Mouse (Mus musculus): Measurements from ENCODE around the gene Tox2. TPM values are rescaled to one million over a fixed set of nuclear protein-coding genes. Genes with fewer than 3 reads are reported as not detected.

The Tox2 gene
- polyA plus RNA-seq, 1 experiment from 2014 or later, result 2.0 TPM

DNA sequence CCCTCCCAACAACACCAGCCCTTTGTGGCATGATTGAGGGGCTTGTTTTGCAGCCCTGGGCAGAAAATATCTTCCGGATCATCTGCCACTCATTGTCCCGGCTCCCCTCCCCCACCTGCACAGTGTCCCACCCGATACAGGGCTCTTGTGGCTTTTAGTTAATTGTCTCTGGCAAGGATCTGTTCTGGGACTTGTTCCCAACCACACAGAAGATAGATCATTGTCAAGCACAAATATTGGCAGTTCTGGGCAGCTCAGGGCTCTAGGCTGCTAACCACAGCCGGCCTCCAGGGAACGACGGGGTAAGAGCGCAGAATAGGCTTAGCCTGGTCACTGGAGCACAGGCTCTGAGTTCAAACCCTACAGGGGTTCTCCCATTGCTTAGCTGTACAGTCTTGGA is 33.1 kb downstream of the Tox2 start:
- DNase-seq (ENCODE audit: low spot score), result no peak
- ATAC-seq (replicated peaks; ENCODE audit: low FRiP score), result no peak
- no peaks in the 10 kb centered on the region for H3K36me3 ChIP-seq (ENCODE audit: control insufficient read depth, insufficient read depth, low read length)
- H3K4me2 ChIP-seq, result no peak overlapping the region
- no peak overlapping the region for H3K4me3 ChIP-seq (ENCODE audit: low read depth, low read length)
- H3K9ac ChIP-seq (ENCODE audit: low read depth, low read length), result no peak overlapping the region
- peaks cover 21% of the 10 kb centered on the region for H3K27me3 ChIP-seq (replicated peaks; ENCODE audit: control insufficient read depth, insufficient read depth, low read length)
- H3K9me3 ChIP-seq (ENCODE audit: control insufficient read depth, low read length), result no peaks in the 10 kb centered on the region
- 35% methylated on average over 7 of the region's 7 CpGs for WGBS
- peaks cover 2% of the 10 kb centered on the region; the same call in 1 of the 2 replicates for H3K4me1 ChIP-seq (replicated peaks; ENCODE audit: control insufficient read depth, insufficient read depth, low read length)
- no peak overlapping the region for H3K27ac ChIP-seq (ENCODE audit: low read depth, low read length)

DNA sequence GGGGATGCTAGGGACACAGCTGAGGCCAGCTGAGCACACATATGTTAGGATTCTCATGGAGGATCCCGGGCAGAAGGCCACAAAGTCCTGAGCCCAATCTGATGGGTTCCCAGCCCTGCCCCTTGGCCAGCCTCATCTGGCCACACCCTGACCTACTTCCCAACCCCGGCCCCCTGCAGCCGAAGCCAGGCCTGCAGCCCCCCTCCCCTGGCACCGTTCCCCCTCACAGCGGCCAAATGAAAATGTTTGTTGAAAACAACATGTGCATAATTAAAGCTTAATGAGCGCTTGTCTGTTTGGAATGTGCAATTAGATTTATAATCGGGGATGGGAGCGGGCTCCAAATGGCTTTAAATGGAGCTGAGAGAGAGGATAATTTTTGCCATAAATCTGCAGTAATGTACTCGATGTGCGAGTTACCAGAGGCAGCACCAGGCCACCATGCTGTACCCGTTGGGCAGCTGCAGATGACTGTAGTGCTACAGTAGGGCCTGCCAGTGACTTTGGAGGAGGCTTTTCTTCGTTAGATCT is 35.1 kb downstream of the Tox2 start:
- Histone ChIP-seq H3K36me3 (ENCODE audit: control insufficient read depth, insufficient read depth, low read length) (no peaks in the 10 kb centered on the region), H3K4me3 (ENCODE audit: low read depth, low read length) (no peak overlapping the region), H3K4me2 (no peak overlapping the region), H3K27me3 (replicated peaks; ENCODE audit: control insufficient read depth, insufficient read depth, low read length) (peaks cover 16% of the 10 kb centered on the region), H3K4me1 (replicated peaks; ENCODE audit: control insufficient read depth, insufficient read depth, low read length) (no peaks in the 10 kb centered on the region; the same call in 1 of the 2 replicates), H3K9me3 (ENCODE audit: control insufficient read depth, low read length) (no peaks in the 10 kb centered on the region), H3K27ac (ENCODE audit: low read depth, low read length) (no peak overlapping the region), H3K9ac (ENCODE audit: low read depth, low read length) (no peak overlapping the region)
- 87% methylated on average over 12 of the region's 12 CpGs for WGBS
- no peak for DNase-seq (ENCODE audit: low spot score)
- no peak for ATAC-seq (replicated peaks; ENCODE audit: low FRiP score)

DNA sequence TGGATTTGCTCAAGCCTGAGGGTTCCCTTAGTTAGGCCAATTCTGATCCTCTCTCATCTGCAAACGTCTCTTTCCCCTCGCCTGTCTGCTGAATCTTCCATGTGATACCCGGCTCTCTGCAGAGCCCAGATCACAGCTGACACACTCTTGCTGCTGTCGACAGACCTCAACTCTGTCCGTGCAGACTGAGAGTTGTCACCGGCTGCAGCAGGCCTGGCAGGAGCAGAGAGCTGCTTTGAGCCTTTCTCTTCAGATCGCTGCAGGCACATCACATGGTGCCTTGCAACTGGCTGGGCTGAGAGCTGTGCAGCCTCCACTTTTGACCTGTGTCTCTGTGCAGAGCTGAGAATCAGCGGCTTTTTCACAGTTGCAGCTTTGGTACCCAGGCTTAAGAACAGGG is 37.0 kb downstream of the Tox2 start:
- WGBS, result 61% methylated on average over 8 of the region's 8 CpGs
- no peak overlapping the region for H3K9ac ChIP-seq (ENCODE audit: low read depth, low read length)
- ATAC-seq (replicated peaks; ENCODE audit: low FRiP score), result no peak
- H3K27ac ChIP-seq (ENCODE audit: low read depth, low read length), result no peak overlapping the region
- no peak overlapping the region for H3K4me3 ChIP-seq (ENCODE audit: low read depth, low read length)
- H3K9me3 ChIP-seq (ENCODE audit: control insufficient read depth, low read length), result no peaks in the 10 kb centered on the region
- H3K27me3 ChIP-seq (replicated peaks; ENCODE audit: control insufficient read depth, insufficient read depth, low read length), result peaks cover 16% of the 10 kb centered on the region
- H3K4me2 ChIP-seq, result no peak overlapping the region
- H3K4me1 ChIP-seq (replicated peaks; ENCODE audit: control insufficient read depth, insufficient read depth, low read length), result no peaks in the 10 kb centered on the region; the same call in 1 of the 2 replicates
- no peak for DNase-seq (ENCODE audit: low spot score)
- H3K36me3 ChIP-seq (ENCODE audit: control insufficient read depth, insufficient read depth, low read length), result no peaks in the 10 kb centered on the region

DNA sequence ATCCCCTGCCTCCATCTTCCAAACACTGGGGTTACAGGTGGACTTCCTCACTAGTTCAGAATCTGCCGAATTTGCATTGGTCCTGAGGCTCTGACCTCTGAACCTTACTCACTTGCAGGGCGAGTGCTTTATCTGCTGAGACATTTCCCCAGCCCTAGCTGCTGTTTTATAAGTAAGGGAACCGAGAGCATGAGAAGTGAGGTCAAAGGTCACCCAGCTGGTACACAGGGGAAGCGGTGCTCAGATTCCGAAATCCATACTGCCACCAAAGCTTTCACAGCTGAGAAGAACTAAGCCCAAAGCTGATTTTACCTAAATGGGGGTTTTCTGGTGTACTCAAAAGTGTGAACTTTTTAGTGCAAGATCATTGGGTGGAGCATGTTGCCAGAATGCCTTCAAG is 38.9 kb downstream of the Tox2 start:
- Histone ChIP-seq H3K9ac (ENCODE audit: low read depth, low read length) (no peak overlapping the region), H3K4me3 (ENCODE audit: low read depth, low read length) (no peak overlapping the region), H3K27ac (ENCODE audit: low read depth, low read length) (no peak overlapping the region), H3K4me1 (replicated peaks; ENCODE audit: control insufficient read depth, insufficient read depth, low read length) (no peaks in the 10 kb centered on the region; the same call in 1 of the 2 replicates), H3K9me3 (ENCODE audit: control insufficient read depth, low read length) (no peaks in the 10 kb centered on the region), H3K27me3 (replicated peaks; ENCODE audit: control insufficient read depth, insufficient read depth, low read length) (peaks cover 6% of the 10 kb centered on the region), H3K4me2 (no peak overlapping the region), H3K36me3 (ENCODE audit: control insufficient read depth, insufficient read depth, low read length) (no peaks in the 10 kb centered on the region)
- DNase-seq (ENCODE audit: low spot score) (no peak), ATAC-seq (replicated peaks; ENCODE audit: low FRiP score) (no peak)
- WGBS, result 24% methylated on average over 5 of the region's 5 CpGs

DNA sequence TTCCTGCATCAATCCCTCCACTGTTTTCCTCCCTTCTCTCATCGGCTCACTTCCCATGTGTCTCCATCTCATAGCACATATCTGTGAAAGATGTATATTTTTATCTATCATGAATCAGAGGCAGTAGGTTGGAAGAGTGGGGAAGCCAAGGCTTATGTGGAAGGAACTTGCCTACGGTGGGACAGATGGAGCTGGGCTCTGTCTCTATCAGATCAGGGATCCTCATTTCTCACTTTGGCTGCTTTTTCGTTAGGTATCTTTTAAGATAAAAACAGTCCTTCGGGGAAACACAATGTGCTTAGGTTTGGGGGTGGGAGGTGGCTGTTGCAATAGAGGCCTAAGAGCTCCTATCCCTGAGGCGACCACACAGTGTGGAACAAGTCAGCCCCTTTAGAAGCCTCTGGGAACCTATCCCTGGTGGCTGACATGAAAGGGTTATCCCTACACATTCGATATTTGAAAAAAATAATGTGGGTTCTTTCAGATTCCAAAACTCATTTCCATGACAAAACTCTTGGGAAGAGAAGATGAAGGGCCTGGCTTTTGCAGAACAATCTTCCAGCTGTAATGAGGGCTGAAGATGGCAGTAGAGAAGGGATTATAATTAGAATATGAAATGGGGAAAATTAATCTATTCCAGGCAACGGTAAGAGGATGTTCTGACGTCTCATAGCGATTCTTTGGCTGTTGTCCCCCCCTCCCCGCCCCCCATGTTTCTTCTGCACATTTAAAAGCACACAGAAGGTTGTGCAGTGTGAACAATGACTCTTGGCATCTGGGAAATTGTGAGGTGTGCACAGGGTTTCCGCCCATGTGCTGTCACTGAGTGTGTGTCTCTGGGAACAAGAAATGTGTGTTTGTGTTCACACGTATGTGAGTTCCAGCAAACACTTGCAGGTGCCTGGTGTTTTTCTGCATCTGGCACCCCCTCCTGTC is 41.3 kb downstream of the Tox2 start:
- Histone ChIP-seq H3K9me3 (ENCODE audit: control insufficient read depth, low read length) (no peaks in the 10 kb centered on the region), H3K27me3 (replicated peaks; ENCODE audit: control insufficient read depth, insufficient read depth, low read length) (peaks cover 5% of the 10 kb centered on the region; the same call in 1 of the 2 replicates), H3K4me1 (replicated peaks; ENCODE audit: control insufficient read depth, insufficient read depth, low read length) (no peaks in the 10 kb centered on the region; the same call in 1 of the 2 replicates), H3K9ac (ENCODE audit: low read depth, low read length) (no peak overlapping the region), H3K4me3 (ENCODE audit: low read depth, low read length) (no peak overlapping the region), H3K4me2 (no peak overlapping the region), H3K36me3 (ENCODE audit: control insufficient read depth, insufficient read depth, low read length) (no peaks in the 10 kb centered on the region), H3K27ac (ENCODE audit: low read depth, low read length) (no peak overlapping the region)
- 79% methylated on average over 12 of the region's 12 CpGs for WGBS
- no peak for ATAC-seq (replicated peaks; ENCODE audit: low FRiP score)
- no peak for DNase-seq (ENCODE audit: low spot score)

DNA sequence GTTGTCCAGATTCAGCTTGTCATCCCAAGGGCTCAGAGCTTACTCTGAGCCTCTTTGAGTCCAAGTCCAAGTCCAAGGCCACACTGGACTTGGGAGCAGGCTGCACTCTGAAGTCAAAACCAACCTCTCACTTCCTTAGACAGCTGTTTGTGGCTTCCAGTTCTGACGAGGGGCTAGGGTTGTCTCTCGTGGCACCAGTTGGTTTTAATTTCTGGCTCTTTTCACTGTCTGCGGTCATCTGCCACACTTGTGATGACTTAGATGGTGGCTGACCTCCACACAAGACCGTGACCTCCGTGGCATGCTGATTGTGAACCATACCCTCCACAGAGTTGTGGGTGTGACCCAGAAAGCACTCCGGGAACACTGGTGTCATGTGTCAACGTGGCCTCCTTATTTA is 46.0 kb downstream of the Tox2 start:
- 65% methylated on average over 7 of the region's 7 CpGs for WGBS
- Histone ChIP-seq H3K27ac (ENCODE audit: low read depth, low read length) (no peak overlapping the region), H3K9me3 (ENCODE audit: control insufficient read depth, low read length) (no peaks in the 10 kb centered on the region), H3K4me3 (ENCODE audit: low read depth, low read length) (no peak overlapping the region), H3K4me2 (no peak overlapping the region), H3K36me3 (ENCODE audit: control insufficient read depth, insufficient read depth, low read length) (no peaks in the 10 kb centered on the region), H3K9ac (ENCODE audit: low read depth, low read length) (no peak overlapping the region), H3K27me3 (replicated peaks; ENCODE audit: control insufficient read depth, insufficient read depth, low read length) (peaks cover 5% of the 10 kb centered on the region; the same call in 1 of the 2 replicates), H3K4me1 (replicated peaks; ENCODE audit: control insufficient read depth, insufficient read depth, low read length) (no peaks in the 10 kb centered on the region)
- DNase-seq (ENCODE audit: low spot score) (no peak), ATAC-seq (replicated peaks; ENCODE audit: low FRiP score) (no peak)

DNA sequence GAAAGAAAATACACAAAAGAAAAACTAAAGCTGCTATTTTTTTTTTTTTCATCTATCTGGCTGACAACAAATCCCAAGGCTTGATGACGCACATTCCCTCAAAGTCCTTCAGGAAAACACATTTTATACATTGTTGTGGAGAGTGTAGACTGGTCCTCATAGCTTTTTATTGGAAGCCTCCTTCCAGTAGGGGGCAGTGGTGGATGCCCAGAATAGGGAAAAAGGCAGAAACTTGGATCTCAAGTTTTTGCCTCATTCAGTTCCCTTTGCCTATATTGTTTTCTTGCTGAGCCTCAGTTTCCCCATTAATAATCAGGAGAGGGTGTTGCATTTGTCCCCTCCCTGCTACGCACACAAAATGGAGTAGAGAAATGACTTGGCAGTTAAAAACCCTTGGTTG is 49.7 kb downstream of the Tox2 start:
- H3K36me3 ChIP-seq (ENCODE audit: control insufficient read depth, insufficient read depth, low read length), result no peaks in the 10 kb centered on the region
- no peak overlapping the region for H3K9ac ChIP-seq (ENCODE audit: low read depth, low read length)
- H3K9me3 ChIP-seq (ENCODE audit: control insufficient read depth, low read length), result no peaks in the 10 kb centered on the region
- no peak for DNase-seq (ENCODE audit: low spot score)
- H3K27ac ChIP-seq (ENCODE audit: low read depth, low read length), result no peak overlapping the region
- H3K4me2 ChIP-seq, result no peak overlapping the region
- 0 out of 2 replicates have a peak, but pooled peaks cover 4% of the 10 kb centered on the region for H3K27me3 ChIP-seq (replicated peaks; ENCODE audit: control insufficient read depth, insufficient read depth, low read length)
- WGBS, result 79% methylated on average over 2 of the region's 2 CpGs
- H3K4me1 ChIP-seq (replicated peaks; ENCODE audit: control insufficient read depth, insufficient read depth, low read length), result no peaks in the 10 kb centered on the region
- H3K4me3 ChIP-seq (ENCODE audit: low read depth, low read length), result no peak overlapping the region
- no peak for ATAC-seq (replicated peaks; ENCODE audit: low FRiP score)

DNA sequence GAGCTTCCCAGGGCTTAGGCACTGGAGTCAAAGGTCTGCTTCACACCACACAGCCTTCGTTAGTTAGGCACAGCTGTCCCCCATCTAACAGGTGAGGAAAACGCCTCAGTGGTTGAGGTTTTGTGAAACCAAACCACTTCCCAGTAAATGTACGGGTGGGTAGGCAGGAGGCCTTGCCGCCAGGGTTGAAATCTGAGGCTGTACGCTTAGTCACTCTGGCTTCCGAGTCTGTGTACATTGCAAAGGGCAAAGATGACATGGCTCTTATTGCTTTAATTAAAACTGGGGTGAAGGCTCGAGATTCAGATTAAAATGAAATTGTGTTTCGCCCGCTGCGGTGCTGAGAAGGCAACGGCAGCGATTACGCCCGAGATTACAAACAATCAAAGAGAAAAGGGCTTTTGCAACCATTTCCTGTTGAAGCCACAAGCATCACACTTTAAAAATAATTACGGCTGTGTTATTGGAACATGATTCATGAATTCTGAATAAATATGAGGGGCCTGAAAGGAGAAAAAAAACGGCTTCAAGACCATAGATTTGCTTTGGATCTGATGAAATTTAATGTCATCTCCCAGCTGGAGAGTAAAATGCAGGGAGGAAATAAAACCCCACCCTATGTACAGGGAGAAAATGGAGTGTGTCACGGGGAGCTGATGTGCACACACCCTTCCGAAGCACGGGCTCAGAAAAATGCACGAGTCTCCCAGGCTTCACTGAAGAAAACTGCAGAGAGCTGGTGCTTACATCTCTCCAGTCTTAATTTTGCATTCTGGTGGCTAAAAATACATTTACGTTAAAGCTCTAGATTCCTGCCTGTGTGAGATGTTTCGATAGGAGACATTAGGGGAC is 50.5 kb downstream of the Tox2 start:
- H3K9me3 ChIP-seq (ENCODE audit: control insufficient read depth, low read length), result no peaks in the 10 kb centered on the region
- H3K36me3 ChIP-seq (ENCODE audit: control insufficient read depth, insufficient read depth, low read length), result no peaks in the 10 kb centered on the region
- no peak overlapping the region for H3K4me3 ChIP-seq (ENCODE audit: low read depth, low read length)
- no peak for ATAC-seq (replicated peaks; ENCODE audit: low FRiP score)
- H3K27me3 ChIP-seq (replicated peaks; ENCODE audit: control insufficient read depth, insufficient read depth, low read length), result no peaks in the 10 kb centered on the region
- H3K27ac ChIP-seq (ENCODE audit: low read depth, low read length), result no peak overlapping the region
- no peak overlapping the region for H3K9ac ChIP-seq (ENCODE audit: low read depth, low read length)
- 56% methylated on average over 22 of the region's 22 CpGs for WGBS
- H3K4me2 ChIP-seq, result no peak overlapping the region
- DNase-seq (ENCODE audit: low spot score), result no peak
- no peaks in the 10 kb centered on the region for H3K4me1 ChIP-seq (replicated peaks; ENCODE audit: control insufficient read depth, insufficient read depth, low read length)
